In the genomic region with DNA sequence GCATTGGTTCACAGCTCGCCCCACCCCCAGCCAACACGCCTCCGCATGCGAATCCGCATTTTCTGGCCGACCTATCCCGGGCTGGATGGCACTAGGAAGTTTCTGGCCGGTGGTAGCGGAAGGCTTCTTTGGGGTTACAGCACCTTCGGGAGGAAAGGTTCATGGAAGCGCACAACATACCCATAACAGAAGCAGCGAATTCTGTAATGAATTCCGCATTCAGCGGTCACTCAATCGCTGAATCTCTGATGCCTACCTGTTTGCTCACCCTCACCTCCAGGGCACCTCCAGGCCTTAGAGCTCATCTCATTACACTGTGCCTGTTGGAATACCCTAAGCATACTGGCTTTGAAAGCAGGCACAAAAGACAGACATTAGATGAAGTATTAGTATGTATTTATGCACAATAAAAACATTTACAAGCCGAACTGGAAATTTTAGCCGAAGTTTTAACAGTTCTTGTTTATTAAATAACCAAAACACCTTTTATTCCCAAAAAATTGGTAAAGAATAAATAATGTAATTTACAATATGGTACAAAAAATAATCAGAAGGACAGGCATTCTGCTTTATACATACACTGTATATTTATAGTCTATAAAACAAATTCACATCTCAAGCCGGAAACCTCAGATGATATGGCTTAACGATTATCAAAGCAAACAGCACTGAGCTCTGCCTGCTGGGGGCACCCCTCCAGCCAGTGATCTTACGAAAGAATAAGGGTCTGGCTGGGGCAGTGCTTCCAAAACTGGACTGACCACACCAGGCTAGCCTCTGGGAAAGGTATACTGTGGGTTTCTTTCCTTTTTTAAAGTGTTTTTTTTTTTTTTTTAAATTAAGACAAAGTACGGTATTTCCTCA, we compare ENCODE assay signal across 7 mouse cellular contexts. TPM values are rescaled to one million over a fixed set of nuclear protein-coding genes. Genes with fewer than 3 reads are reported as not detected.
DNase-seq lines count a peak whose midpoint lies in the region; ATAC-seq and TF ChIP-seq lines count a peak whose summit lies in the region.

No protein-coding gene starts in this region.

- no peaks in the 10 kb centered on the region for H3K27me3 ChIP-seq in limb, embryonic 13.5 days

- 11% methylated on average over 21 of the region's 21 CpGs for WGBS in limb, embryonic 13.5 days
- 13% methylated on average over 21 of the region's 21 CpGs for WGBS in olfactory bulb, adult 2 months

- no peak overlapping the region for H3K27ac ChIP-seq in limb, embryonic 13.5 days
- H3K27ac ChIP-seq in olfactory bulb, adult 2 months (ENCODE audit: insufficient read depth, low read depth, low read length): no peak overlapping the region

- H3K4me3 ChIP-seq in limb, embryonic 13.5 days: peak overlapping the region; percentile 94
- H3K4me3 ChIP-seq in olfactory bulb, adult 2 months (ENCODE audit: insufficient read depth, low read depth, low read length): peak overlapping the region; percentile 46

- no peaks in the 10 kb centered on the region for H3K9me3 ChIP-seq in limb, embryonic 13.5 days

- TF ChIP-seq POLR2A in olfactory bulb, adult 2 months (IDR thresholded peaks at IDR 0.05; ENCODE audit: insufficient read depth, low read depth, low read length): no peak

- DNase-seq in urinary bladder, adult 2 months (ENCODE audit: low spot score): peak; percentile 91
- no peak for DNase-seq in urinary bladder, postnatal 25 days (ENCODE audit: low spot score)
- DNase-seq in adrenal gland, adult 2 months: no peak
- DNase-seq in natural killer cell, adult 2 months (ENCODE audit: low spot score in 2 of 2): no peak

- peak overlapping the region; percentile 61 for H3K9ac ChIP-seq in limb, embryonic 13.5 days

- peaks cover 59% of the 10 kb centered on the region for H3K36me3 ChIP-seq in limb, embryonic 13.5 days

- peak overlapping the region; percentile 71 for H3K4me2 ChIP-seq in limb, embryonic 13.5 days (replicated peaks)

- ATAC-seq in erythroid progenitor cell, adult 5-6 weeks (replicated peaks; ENCODE audit: low FRiP score, poor library complexity, severe bottlenecking): peak; percentile 28
- peak; percentile 29 for ATAC-seq in limb, embryonic 13.5 days (ENCODE audit: low FRiP score, low read depth)

- peaks cover 17% of the 10 kb centered on the region for H3K4me1 ChIP-seq in limb, embryonic 13.5 days
- H3K4me1 ChIP-seq in olfactory bulb, adult 2 months (ENCODE audit: control insufficient read depth, insufficient read depth, low read length): 0 out of 2 replicates have a peak, but pooled peaks cover 2% of the 10 kb centered on the region

- TF ChIP-seq CTCF in olfactory bulb, adult 2 months (IDR thresholded peaks at IDR 0.05; ENCODE audit: insufficient read depth, low read depth, low read length): no peak

RNA-seq across cellular contexts. Expression of a gene that starts 0.6 kb away (rescaled TPM):
- polyA plus RNA-seq in urinary bladder, adult 2 months (2012; rRNA removed): 17.8 and 22.6 TPM in 2 replicates
- total RNA-seq in erythroid progenitor cell, adult 5-6 weeks (2015; ENCODE audit: low replicate concordance): 33.2 and 39.0 TPM in 2 replicates
- total RNA-seq in erythroid progenitor cell, adult 5-6 weeks (2017; ENCODE audit: low replicate concordance): 21.4 and 25.6 TPM in 2 replicates
- polyA plus RNA-seq in limb, embryonic 13.5 days (2015; fragmentation: Nextera tagmentation; extraction: Ambion mirVana): 224 and 236 TPM in 2 replicates
- not detected in 2 replicates for polyA plus RNA-seq in olfactory bulb, adult 2 months (2012; ENCODE audit: insufficient read depth, insufficient read length, low replicate concordance, missing spikeins)
- total RNA-seq in adrenal gland, adult 2 months (2021): 10 to 100 TPM; 26.7 to 39.1 TPM
- polyA plus RNA-seq in adrenal gland, adult 2 months (2012; rRNA removed): 2.3 and 4.6 TPM in 2 replicates

RNA-seq across cellular contexts. Expression of a gene that starts 24.3 kb away (rescaled TPM):
- 86.0 and 88.1 TPM in 2 replicates for polyA plus RNA-seq in urinary bladder, adult 2 months (2012; rRNA removed)
- 132 and 177 TPM in 2 replicates for total RNA-seq in erythroid progenitor cell, adult 5-6 weeks (2015; ENCODE audit: low replicate concordance)
- total RNA-seq in erythroid progenitor cell, adult 5-6 weeks (2017; ENCODE audit: low replicate concordance): 264 and 268 TPM in 2 replicates
- 42.7 and 45.2 TPM in 2 replicates for polyA plus RNA-seq in limb, embryonic 13.5 days (2015; fragmentation: Nextera tagmentation; extraction: Ambion mirVana)
- 307 TPM in 1 of 2 replicates, not detected in the other for polyA plus RNA-seq in olfactory bulb, adult 2 months (2012; ENCODE audit: insufficient read depth, insufficient read length, low replicate concordance, missing spikeins)
- total RNA-seq in adrenal gland, adult 2 months (2021): 100 to 1,000 TPM in 1 of 2 experiments, 10 to 100 TPM in 1; 86.6 to 129 TPM
- polyA plus RNA-seq in adrenal gland, adult 2 months (2012; rRNA removed): 205 and 241 TPM in 2 replicates

RNA-seq across cellular contexts. Expression of a gene that starts 54.5 kb away (rescaled TPM):
- 15.7 and 16.0 TPM in 2 replicates for polyA plus RNA-seq in urinary bladder, adult 2 months (2012; rRNA removed)
- 49.9 and 54.4 TPM in 2 replicates for total RNA-seq in erythroid progenitor cell, adult 5-6 weeks (2015; ENCODE audit: low replicate concordance)
- 38.1 and 53.4 TPM in 2 replicates for total RNA-seq in erythroid progenitor cell, adult 5-6 weeks (2017; ENCODE audit: low replicate concordance)
- 7.4 and 8.4 TPM in 2 replicates for polyA plus RNA-seq in limb, embryonic 13.5 days (2015; fragmentation: Nextera tagmentation; extraction: Ambion mirVana)
- not detected in 2 replicates for polyA plus RNA-seq in olfactory bulb, adult 2 months (2012; ENCODE audit: insufficient read depth, insufficient read length, low replicate concordance, missing spikeins)
- total RNA-seq in adrenal gland, adult 2 months (2021): 10 to 100 TPM; 17.8 to 18.2 TPM
- 15.4 and 16.7 TPM in 2 replicates for polyA plus RNA-seq in adrenal gland, adult 2 months (2012; rRNA removed)

RNA-seq across cellular contexts. Expression of a gene that starts 54.8 kb away (rescaled TPM):
- 11.9 and 12.7 TPM in 2 replicates for polyA plus RNA-seq in urinary bladder, adult 2 months (2012; rRNA removed)
- 129 and 130 TPM in 2 replicates for total RNA-seq in erythroid progenitor cell, adult 5-6 weeks (2015; ENCODE audit: low replicate concordance)
- 239 and 264 TPM in 2 replicates for total RNA-seq in erythroid progenitor cell, adult 5-6 weeks (2017; ENCODE audit: low replicate concordance)
- polyA plus RNA-seq in limb, embryonic 13.5 days (2015; fragmentation: Nextera tagmentation; extraction: Ambion mirVana): 18.7 and 22.5 TPM in 2 replicates
- not detected in 2 replicates for polyA plus RNA-seq in olfactory bulb, adult 2 months (2012; ENCODE audit: insufficient read depth, insufficient read length, low replicate concordance, missing spikeins)
- 10 to 100 TPM; 27.8 to 28.0 TPM for total RNA-seq in adrenal gland, adult 2 months (2021)
- 20.9 and 21.8 TPM in 2 replicates for polyA plus RNA-seq in adrenal gland, adult 2 months (2012; rRNA removed)
